Mouse (Mus musculus): ENCODE measurements around the gene Mecom.

Gene Mecom

DNA sequence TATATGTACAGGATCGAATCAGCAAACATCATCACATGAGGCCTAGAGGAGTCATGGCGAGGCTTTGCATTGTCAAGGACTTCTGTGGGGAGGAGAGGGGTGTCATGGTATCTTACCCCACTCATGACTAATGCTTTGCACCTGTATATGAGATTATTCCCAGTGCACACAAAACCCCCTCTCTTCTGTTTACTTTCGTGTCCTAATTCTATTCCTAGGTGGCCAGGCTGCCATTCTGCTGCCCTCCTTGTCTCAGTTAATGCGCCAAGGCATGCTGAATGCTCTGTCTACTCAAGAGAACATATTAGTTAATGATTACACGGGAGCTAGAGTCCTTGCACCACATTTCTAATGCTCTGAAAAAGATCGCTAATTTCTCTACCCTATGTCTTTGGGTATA is 412.0 kb downstream of the Mecom start:
- DNase-seq, result no peak

DNA sequence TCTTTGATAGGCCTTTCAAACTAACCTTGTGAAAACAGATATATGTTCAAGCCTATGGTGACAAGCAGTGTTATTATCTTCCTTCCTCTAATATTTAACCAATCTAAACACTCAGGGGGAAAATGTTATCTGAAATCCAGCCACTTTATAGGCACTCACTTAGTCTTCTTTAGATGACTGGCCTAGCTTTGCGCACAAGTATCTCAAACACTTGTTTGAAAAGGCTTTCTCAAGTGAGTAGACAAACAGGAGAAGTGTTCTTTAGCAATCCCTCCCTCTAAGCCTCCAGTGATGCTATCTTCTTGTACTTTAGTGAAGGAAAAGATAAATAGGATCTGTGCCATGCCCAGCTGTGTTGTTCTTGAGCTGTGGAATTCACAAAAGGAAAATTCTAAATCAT is 412.7 kb downstream of the Mecom start:
- DNase-seq, result no peak

DNA sequence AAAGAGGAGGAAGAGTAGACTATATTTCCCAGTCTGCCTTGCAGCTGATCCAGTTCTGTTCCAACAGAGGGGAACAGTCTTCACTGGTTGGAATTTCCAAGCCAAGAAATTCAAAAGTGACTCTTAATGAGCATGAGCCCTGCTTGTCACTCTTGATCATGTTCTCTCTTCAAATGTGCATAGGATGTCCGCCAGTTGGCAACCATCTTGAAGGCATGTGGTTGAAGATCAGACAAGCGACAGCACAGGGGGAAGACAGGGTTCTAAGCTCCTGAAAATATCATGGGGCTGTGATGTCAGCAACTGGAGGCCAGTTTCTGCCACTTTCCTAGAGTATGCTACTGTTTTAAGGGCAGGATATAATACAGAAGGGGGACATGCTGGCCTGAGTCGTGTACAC is 414.8 kb downstream of the Mecom start:
- DNase-seq, result no peak

DNA sequence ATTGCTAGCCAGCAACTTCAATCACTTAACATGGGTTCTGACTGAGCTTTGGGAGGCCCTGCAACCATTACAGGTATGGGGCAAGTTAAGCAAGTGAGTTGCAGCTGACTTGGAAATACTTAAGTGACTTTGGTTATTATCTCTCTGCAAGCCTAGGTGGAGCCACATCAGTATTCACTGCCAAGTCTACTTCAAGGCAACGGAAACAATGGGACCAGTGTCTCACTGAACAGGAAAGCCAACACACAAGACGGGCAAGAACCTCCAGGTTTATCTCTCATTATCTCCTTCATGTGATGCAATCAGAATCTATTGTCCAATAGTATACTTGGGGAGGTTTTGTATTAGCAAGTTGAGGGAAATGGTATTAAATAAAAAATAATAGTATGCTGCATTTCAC is 415.4 kb downstream of the Mecom start:
- DNase-seq, result no peak

DNA sequence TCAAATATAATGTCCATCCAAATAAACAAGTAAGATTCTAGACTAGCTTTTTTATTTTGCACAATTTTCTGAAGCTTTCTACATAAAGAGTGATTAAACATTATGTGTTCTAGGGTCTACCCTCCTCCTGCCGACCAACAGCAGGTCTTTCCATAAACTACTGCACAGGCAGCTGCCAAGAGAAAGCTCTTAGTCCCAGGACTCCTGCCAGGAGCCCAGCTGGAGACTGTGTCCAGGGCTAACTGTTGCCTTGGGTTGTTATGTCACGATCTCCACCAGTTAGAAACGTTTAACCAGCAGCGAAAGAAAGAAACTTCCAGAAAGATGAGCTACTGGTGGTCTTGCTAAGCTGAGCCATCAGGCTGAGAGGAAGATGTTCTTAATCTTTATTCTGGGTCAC is 417.3 kb downstream of the Mecom start:
- DNase-seq, result no peak

DNA sequence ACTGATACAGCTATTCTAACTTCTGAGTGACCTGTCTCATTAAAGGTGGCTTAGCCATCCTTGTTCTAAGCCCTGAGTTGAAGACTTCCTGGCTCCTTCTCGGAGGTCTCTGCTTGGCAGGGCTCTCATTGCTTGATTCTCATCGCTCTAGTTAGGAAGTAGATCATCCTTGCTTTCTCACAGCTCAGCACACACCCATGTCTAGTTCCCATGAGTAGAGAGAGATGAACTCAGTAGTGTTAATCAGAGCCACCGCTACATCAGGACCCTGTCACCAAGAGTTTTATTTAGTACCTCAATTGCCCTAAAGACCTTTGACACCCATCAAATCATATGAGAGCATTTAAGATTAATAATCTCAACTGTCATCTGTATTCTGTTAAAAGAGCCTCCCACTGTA is 425.2 kb downstream of the Mecom start:
- DNase-seq, result no peak

DNA sequence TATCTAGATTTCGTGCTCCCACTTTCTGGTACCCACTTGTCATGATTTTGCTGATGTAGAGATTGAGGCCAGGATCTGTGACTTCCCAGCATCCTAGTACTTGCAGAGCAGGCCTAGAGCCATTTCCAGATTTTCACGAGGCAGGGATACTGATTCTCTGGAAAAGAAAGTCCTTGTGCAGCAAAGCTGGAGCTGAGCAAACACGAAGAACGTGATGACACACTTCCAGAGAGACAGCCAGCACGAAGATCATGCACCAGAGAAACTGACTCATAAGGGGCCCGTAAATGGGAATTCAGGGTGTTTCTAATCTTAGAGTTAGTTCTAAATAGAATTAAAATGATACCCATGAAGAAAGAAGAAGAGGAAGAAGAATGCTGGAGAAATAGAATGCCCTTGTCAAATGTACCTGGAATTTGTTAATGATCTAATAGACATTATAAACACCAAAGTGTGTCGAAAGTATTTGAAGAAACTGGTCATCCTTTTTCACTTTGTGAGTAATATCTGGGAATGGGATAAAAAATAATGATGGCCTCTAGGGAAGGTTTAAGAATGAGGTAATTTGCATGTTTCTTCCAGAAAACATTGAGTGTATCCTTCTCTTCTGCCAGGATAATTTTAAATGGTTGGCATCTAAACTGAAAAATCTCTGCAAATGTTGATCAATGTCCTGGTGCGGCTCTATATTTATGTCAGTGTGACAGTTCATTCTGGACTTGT is 426.9 kb downstream of the Mecom start:
- DNase-seq, result no peak

DNA sequence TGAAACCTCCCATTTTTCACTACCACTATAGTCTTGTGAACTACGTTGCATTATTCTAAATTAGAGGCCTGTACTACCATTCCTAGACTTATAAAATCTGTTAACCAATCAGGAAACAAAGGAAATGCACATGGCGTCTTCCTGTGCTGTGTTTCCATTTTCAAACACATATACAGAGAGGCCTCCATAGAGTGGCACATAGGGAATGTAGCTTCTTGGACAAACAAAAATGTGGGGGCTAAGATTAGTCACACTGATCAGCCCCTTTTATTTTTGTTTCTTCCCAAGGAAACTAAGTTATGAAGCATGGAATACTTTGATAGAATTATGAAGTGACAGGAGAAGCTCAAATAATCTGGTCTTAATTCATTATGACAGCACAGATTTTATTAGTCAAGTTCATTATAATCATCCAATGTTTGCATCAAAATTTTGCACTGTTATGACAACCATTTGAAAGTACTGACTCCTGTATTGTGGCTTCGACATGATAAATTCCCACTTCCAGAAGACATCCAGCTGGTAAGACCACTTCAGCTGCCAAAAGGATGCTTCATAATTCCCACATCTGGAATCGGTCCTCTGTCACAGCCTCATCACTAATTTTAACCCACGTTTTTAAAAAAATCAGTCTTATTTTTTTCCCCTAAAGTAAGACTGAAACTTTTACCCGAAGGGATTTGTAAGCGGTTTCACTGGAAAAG is 429.1 kb downstream of the Mecom start:
- no peak for DNase-seq

DNA sequence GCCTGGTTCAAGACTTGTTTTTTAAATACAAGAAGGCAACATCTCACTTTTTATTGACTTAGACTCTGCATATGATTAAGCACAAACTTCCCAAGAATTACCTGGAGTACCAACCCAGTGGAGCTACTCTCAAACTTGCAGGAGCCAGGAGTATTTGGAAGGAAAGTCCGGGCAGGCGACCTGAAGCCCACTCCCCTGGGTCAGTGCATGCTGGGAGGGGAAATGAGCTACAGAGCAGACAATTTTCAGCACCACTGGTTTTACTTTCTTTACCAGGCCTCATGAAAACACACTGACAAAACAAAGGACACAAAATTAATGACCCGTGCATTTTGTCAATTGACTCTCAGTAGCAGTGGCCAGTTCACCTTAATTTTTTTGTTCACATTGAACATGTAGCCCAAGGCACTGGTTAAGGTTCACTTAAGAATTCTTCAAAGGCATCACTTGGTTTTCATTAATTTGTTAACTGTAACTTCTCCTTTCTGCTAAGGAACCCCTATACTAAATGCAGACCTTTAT is 434.5 kb downstream of the Mecom start:
- no peak for DNase-seq

DNA sequence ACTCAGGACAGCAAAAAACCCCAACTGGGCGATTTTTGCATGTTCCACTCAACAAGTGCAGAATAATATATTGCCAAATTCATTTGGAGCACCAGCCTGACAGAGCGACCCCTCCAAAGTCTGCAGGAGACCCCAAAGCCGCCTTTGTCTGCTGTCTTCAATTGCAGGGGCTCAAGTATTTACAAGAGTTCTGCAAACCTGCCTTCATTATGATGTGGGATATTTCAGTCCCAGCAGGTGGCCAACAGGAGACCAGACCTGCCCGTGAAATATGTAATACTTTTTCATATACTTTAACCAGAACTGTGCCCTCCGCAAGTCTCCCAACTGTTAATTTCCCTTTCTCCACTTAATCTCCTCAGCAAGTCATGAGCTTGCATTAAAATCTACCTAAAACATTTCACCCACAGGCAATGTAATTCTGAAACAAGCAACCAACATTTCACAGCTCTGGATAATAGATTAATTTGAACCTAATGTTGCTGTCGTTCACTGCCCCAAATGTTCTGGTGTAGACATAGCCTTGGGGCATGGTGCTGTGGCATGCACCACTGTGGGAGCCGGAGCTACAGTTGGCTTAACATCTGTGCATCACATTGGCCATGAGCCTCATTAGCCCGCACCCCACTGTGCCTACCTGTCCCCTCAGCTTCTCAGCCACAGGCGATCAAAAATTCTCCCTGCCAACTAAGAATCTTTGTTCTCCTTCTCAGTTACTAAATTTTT is 439.7 kb downstream of the Mecom start:
- no peak for DNase-seq

DNA sequence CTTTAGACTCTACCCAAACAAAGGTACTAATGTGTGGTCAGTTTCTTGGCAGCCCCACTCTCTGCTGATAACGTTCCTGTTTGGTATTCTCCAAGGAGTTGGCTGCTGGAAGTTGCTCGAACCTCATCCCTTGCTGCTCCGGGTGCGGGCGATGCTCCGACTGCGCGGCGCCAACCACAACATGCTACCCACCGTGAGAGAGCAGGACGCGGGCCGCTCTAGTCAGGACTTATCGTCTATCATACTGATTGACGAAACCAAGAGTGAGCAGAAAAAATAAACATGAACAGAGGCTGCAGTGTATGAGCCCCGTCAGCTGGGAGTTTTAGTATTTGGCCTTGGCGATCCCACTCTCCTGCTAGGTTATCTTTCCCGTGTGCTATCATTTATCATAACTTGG is 441.3 kb downstream of the Mecom start:
- DNase-seq, result no peak

DNA sequence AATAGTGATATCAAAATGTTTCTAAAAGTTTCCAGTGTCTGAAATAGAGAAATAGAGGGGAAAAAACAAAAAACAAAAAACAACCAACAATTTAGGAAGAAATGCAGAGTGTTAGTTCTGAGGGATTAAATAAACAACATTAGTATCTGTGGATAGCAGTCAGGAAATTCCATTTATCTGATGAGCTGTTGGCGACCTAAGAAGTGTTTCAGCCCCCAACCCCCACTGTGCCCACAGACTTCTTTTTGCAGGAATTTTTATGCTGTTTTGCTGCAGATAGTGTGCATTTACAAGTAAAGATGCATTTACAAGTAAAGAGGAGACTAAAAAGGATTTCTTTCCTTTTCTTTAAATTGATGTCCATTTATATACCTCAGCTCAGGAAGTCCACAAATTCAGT is 441.9 kb downstream of the Mecom start:
- DNase-seq, result no peak

DNA sequence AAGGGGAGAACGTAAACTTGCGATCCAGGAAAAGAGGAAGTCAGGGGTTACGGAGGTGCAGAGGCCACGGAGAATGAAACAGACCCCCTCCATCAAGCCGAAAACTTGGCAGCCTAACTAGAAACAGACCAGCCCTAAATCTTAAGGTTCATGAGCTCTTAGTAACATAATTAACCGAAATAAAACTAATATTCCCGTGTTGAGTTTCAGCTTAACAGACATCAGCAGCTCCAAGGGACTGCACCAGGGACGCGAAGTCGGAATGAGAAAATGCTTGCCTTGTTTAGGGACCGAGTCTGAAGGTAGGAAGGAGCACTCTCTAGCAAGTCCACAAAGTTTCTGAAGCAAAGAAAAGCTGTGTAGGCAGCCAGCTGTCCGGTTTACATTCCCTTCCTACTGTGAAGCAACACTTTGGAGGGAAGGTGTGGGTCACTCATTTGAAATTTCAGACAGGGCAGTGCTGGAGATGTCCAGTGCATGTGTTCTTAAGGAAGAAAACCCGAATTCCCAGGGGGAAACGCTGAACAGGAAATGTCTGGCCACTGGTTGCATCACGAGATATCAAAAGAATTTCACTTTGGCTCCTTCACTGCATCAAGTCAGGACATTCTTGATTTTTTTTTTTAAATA is 442.5 kb downstream of the Mecom start:
- DNase-seq, result no peak

DNA sequence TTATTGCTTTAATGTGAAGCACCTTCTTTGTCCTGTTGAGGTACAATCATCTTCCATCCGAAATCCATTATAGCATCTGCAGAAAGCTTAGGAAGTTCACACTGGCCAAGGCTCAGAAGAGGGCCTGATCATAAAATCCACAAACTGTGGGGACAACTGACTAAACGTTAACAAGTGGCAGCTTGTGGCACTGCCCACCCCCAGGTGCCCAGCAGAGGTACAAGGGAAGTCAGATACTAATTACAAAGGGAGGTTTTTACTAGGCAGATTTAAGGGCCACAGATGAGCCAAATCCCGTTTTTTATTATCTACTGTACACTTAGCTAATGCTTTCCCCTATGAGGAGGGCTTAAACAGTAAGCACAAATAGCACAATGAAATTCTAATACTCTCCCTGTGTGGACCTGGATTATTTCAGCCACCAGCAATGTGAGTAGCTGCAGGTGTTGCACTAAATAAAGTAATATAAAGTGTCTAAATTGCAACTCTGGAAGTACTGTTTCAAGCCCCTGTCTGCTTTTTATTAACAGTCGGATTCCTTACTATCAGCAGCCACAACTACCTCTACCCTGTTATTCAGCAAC is 443.2 kb downstream of the Mecom start:
- no peak for DNase-seq

DNA sequence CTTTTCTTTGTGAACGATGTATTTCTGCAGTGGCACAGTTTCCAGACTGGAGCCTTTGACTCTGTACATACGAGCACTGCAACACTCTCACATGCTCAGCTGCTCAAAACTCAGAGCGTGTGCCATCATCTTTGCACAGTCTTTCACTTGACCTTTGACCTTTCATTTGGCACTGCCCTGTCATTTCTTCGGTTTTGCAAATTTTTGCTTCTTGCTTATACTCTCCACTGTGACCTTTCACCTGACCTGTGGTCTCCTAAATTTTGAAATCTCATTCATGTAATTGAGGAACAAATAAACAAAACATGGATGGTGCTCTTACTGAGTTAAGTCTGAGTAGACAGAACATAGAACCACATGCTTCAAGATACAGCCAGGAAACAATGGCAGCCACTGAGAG is 446.7 kb downstream of the Mecom start:
- DNase-seq, result no peak

DNA sequence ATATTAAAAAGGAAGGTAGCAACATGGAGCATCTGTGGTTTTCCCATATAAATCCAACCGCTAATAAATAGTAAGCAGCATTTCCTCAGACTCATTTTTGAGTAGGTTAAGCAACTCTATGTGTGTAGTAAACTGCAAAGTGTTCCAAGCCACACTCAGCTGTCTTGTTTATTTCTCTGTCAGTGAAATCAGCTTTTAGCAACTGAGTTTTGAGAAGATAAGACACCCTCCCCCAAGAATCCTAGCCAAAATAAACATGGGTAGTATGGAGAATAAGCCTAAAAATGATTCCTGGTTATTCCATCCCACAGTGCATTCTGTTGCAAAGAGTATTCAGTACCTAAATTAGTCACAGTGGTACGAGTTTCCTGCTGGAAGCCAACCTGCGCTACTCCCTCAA is 450.1 kb downstream of the Mecom start:
- no peak for DNase-seq

DNA sequence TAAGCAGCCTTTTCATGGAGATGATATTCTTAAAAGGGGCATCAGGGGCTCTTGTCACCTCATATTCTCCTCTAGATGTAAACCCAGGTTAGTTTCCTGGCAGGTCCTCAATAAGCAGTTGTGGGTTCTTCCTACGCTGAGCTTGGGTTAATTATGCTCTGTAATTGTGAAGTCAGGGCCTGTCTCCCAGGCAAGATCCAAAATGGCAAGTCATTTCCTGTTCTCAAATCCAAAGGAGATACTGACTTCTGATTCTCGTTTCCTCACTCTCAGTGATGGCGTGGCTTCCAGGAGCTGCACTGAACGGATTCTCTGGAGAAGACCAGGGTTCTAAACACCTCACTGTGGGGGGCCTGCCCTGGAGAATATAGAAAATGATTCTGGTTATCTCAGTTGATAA is 450.7 kb downstream of the Mecom start:
- no peak for DNase-seq

DNA sequence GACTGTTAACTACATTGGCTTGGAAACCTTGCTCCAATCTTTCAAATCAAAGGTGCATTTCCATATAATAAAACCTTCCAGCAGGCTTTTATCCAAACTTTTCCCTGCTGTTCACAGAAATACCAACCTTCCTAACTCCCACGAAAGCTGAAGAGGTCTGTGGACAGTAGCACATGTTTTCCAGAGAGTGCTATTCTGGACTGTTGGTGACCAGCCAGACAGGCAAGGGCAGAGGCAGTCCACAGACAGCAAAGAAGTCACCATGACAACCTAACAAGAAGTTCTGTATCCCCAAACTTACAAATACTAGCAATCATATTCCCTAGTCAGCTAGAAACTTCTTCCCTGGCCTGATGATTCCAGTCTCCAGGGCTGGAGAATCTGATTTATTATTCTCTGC is 454.8 kb downstream of the Mecom start:
- no peak for DNase-seq

DNA sequence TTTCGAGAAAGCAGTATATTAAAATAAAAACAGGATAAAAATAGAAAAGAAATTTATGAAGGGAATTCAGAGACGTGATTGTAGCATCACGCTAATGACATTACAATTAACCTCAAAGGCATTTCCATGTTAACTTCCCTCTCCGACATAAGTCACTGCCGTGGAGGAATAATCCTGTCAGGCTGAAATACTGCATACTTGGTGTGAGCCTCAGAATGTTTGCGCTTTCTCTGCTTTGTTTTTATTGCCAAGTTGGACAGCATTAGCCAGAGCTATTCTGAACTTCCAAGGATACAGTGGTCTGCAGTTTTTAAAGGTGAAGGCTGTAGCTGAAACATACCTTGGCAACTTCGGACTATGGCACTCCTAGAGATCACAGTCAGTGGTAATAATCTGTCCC is 455.3 kb downstream of the Mecom start:
- no peak for DNase-seq

DNA sequence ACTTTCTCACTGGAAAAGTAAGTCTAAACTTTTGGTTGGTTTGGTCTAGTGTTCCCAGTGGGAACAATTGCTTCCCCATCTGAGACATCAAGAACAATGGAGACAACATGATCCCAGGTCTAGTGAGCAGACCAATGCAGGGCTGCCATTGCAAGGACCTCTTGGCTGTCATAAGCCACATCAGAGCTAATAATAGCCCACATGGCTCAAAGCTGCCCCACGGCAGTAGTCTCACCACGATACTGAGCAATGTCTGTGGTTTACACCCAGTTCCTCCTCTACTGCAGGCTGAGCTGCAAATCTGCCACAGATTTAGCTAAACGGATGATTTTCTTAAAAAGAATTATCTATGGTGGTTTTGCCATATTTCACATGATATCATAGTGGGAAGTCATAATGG is 455.9 kb downstream of the Mecom start:
- DNase-seq, result no peak

DNA sequence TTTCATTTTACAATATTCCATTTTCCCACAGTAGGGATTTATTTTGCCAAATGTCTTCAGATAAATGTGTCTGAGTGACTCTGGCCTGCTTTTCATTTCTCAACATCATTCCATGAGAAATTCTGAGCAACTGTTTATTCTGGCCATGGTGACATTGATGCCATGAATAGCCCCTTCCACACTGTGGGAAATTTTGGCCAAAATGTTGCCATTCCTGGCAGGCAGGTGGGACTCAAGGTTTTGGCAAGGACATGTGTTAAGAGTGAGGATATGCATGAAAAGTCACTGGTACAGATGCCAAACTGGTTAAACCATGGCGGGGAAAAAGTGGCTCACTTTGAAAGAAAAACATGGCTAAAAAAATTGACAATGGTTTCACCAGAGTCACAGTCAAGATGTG is 456.4 kb downstream of the Mecom start:
- DNase-seq, result no peak

DNA sequence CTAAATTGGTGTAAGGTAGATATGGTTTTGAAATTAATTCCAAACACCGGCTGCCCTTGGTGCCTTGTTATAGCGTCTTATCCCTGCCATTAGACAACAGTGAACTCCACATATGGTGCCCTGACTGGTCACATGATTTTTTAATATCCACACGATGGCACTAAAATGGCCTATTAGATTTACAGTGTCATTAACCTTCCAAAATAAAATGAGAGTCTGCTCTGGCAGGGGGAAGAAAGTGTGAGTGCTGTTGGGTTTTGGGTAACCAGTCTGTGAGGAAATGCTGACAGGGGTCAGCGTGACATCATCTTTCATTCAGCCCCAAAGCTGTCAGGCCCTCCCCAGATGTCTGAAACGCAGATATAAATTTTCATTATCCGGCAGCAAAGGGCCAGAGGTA is 461.7 kb downstream of the Mecom start:
- no peak for DNase-seq

DNA sequence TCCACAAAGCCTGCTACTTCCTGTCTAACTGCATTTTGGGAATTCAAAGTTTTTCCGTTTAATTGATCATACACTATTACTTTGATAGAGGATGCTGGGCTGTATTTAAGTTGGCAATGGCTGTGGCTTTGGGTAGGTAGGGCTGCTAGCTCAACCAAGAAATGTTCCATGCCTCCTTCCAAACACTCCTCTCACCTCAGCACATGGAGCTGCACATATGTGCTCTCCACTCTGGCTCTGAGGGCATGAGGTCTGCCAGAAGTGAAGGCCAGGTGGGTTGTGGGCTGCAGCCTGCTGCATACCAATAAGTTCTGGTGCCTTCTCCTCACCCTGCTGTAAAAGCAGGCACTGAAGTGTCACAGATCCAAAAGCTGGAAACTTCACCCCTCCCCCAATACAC is 464.0 kb downstream of the Mecom start:
- no peak for DNase-seq

All from right cerebral cortex, postnatal 4 days (tissue).